Mouse (Mus musculus): ENCODE data around the gene St6galnac5.

- TF ChIP-seq CTCF (IDR thresholded peaks at IDR 0.05; ENCODE audit: low read depth, low read length) (no peak), POLR2A (IDR thresholded peaks at IDR 0.05; ENCODE audit: extremely low read depth, insufficient read depth, low read length) (no peak)
Measured at GRCm38 (mm10) chr3:153024016-153024415, 42.0 kb upstream of the St6galnac5 start.

Measured in liver, adult 2 months (tissue).